Mouse (Mus musculus): ENCODE measurements around the gene Gpr107.
"Not testable (repeated sequence)": the region's sequence is repeated elsewhere in the genome, so short reads cannot be mapped to it uniquely, and the experiment has no call there.

Gpr107 gene

GRCm38 (mm10) chr2:31156846-31157245 lies 4.7 kb downstream of the Gpr107 start:
- DNase-seq (ENCODE audit: low spot score), result no peak

- peak; percentile 58 for DNase-seq (ENCODE audit: low spot score)
Measured at GRCm38 (mm10) chr2:31160147-31160920, 8.2 kb downstream of the Gpr107 start.

- DNase-seq (ENCODE audit: low spot score), result no peak
Measured at GRCm38 (mm10) chr2:31161620-31162019, 9.5 kb downstream of the Gpr107 start.

- no peak for DNase-seq (ENCODE audit: low spot score)
Measured at GRCm38 (mm10) chr2:31163361-31164118, 11.4 kb downstream of the Gpr107 start.

GRCm38 (mm10) chr2:31164841-31165455 lies 12.8 kb downstream of the Gpr107 start:
- no peak for DNase-seq (ENCODE audit: low spot score)

GRCm38 (mm10) chr2:31165529-31165928 lies 13.4 kb downstream of the Gpr107 start:
- no peak for DNase-seq (ENCODE audit: low spot score)

- not testable (repeated sequence) for DNase-seq (ENCODE audit: low spot score)
Measured at GRCm38 (mm10) chr2:31167571-31167970, 15.5 kb downstream of the Gpr107 start.

- no peak for DNase-seq (ENCODE audit: low spot score)
Measured at GRCm38 (mm10) chr2:31169001-31169400, 16.9 kb downstream of the Gpr107 start.

- DNase-seq (ENCODE audit: low spot score), result no peak
Measured at GRCm38 (mm10) chr2:31170164-31170563, 18.0 kb downstream of the Gpr107 start.

- peak; percentile 26 for DNase-seq (ENCODE audit: low spot score)
Measured at GRCm38 (mm10) chr2:31172001-31172400, 19.9 kb downstream of the Gpr107 start.

GRCm38 (mm10) chr2:31172536-31172935 lies 20.4 kb downstream of the Gpr107 start:
- DNase-seq (ENCODE audit: low spot score), result no peak

- no peak for DNase-seq (ENCODE audit: low spot score)
Measured at GRCm38 (mm10) chr2:31173290-31173689, 21.2 kb downstream of the Gpr107 start.

- DNase-seq (ENCODE audit: low spot score), result not testable (repeated sequence)
Measured at GRCm38 (mm10) chr2:31178593-31178992, 26.5 kb downstream of the Gpr107 start.

- DNase-seq (ENCODE audit: low spot score), result no peak
Measured at GRCm38 (mm10) chr2:31179471-31179870, 27.4 kb downstream of the Gpr107 start.

GRCm38 (mm10) chr2:31180081-31180551 lies 28.0 kb downstream of the Gpr107 start:
- DNase-seq (ENCODE audit: low spot score), result no peak

- DNase-seq (ENCODE audit: low spot score), result no peak
Measured at GRCm38 (mm10) chr2:31182786-31183330, 30.7 kb downstream of the Gpr107 start.

- DNase-seq (ENCODE audit: low spot score), result no peak
Measured at GRCm38 (mm10) chr2:31183830-31184229, 31.7 kb downstream of the Gpr107 start.

- DNase-seq (ENCODE audit: low spot score), result no peak
Measured at GRCm38 (mm10) chr2:31188691-31189090, 36.6 kb downstream of the Gpr107 start.

- no peak for DNase-seq (ENCODE audit: low spot score)
Measured at GRCm38 (mm10) chr2:31189654-31190053, 37.5 kb downstream of the Gpr107 start.

- no peak for DNase-seq (ENCODE audit: low spot score)
Measured at GRCm38 (mm10) chr2:31191765-31192164, 39.6 kb downstream of the Gpr107 start.

- DNase-seq (ENCODE audit: low spot score), result peak; percentile 25
Measured at GRCm38 (mm10) chr2:31194356-31195021, 42.4 kb downstream of the Gpr107 start.

- no peak for DNase-seq (ENCODE audit: low spot score)
Measured at GRCm38 (mm10) chr2:31198621-31199020, 46.5 kb downstream of the Gpr107 start.

Measured in yolk sac, embryonic 10.5 days (tissue).